Mouse (Mus musculus): ENCODE results near the gene Plxnc1.

DNA sequence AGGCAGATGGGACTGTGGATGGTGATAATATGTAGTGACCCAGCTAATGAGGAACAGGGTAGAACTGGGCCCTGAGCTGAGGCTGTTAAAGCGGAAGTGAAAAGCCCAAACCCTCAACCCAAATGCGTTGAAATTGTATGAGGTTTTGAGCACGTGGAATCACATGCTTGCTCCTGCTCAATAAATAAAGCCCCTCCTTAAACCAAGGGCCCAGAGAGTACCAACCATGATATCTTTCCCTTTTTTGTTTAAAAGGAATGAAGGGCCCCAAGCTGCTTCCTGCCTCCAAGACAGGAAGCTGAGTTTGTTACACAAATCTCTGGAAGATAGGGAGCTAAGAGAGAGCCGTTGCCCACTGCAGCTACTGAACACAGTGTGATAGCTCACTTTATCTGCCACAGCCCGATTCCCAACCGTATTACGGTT is 21.3 kb downstream of the Plxnc1 start:
- TF ChIP-seq CTCF (IDR thresholded peaks at IDR 0.05; ENCODE audit: low read depth, low read length) = no peak
- TF ChIP-seq EP300 (IDR thresholded peaks at IDR 0.05; ENCODE audit: insufficient read depth, low read depth, low read length) = no peak
